Mouse (Mus musculus): ENCODE measurements around the gene Mesp2.
A peak's percentile ranks its signal among the peaks of the same experiment; 100 is the strongest.
"Not testable (repeated sequence)": the region's sequence is repeated elsewhere in the genome, so short reads cannot be mapped to it uniquely, and the experiment has no call there.

Mesp2 gene

GRCm38 (mm10) chr7:79810611-79811506 is at the start of gene Mesp2:
TSS of gene Mesp2 (plus strand) at chr7:79810727.
- peak; percentile 68 to 76 for DNase-seq

GRCm38 (mm10) chr7:79761124-79761876 is 49.2 kb upstream of the Mesp2 start:
- DNase-seq = no peak

- DNase-seq = no peak
These were observed 48.4 kb upstream of the Mesp2 start for GRCm38 (mm10) chr7:79762106-79762505.

- DNase-seq = no peak
These were observed 44.5 kb upstream of the Mesp2 start for GRCm38 (mm10) chr7:79765991-79766390.

- DNase-seq = no peak
These were observed 40.9 kb upstream of the Mesp2 start for GRCm38 (mm10) chr7:79769664-79770063.

- no peak for DNase-seq
These were observed 38.7 kb upstream of the Mesp2 start for GRCm38 (mm10) chr7:79771561-79772512.

- DNase-seq = peak; percentile 64 to 76
These were observed 29.6 kb upstream of the Mesp2 start for GRCm38 (mm10) chr7:79780647-79781626.

- no peak for DNase-seq
These were observed 28.6 kb upstream of the Mesp2 start for GRCm38 (mm10) chr7:79781826-79782515.

- DNase-seq = no peak
These were observed 28.0 kb upstream of the Mesp2 start for GRCm38 (mm10) chr7:79782516-79782855.

- peak; percentile 54 to 70 for DNase-seq
These were observed 24.2 kb upstream of the Mesp2 start for GRCm38 (mm10) chr7:79786295-79786694.

GRCm38 (mm10) chr7:79789812-79790211 is 20.7 kb upstream of the Mesp2 start:
- DNase-seq = not testable (repeated sequence)

- DNase-seq = peak in 1 of 2 experiments; percentile 43
These were observed 17.7 kb upstream of the Mesp2 start for GRCm38 (mm10) chr7:79792635-79793421.

GRCm38 (mm10) chr7:79793688-79794087 is 16.8 kb upstream of the Mesp2 start, which contains the start of gene Mesp1:
TSS of gene Mesp1 (minus strand) at chr7:79793788.
- no peak for DNase-seq

GRCm38 (mm10) chr7:79798606-79799005 is 11.9 kb upstream of the Mesp2 start:
- no peak for DNase-seq

- peak; percentile 75 to 82 for DNase-seq
These were observed 11.5 kb upstream of the Mesp2 start for GRCm38 (mm10) chr7:79799048-79799447.

GRCm38 (mm10) chr7:79799506-79799905 is 11.0 kb upstream of the Mesp2 start:
- no peak for DNase-seq

- DNase-seq = no peak
These were observed 10.2 kb upstream of the Mesp2 start for GRCm38 (mm10) chr7:79800336-79800735.

GRCm38 (mm10) chr7:79801391-79801790 is 9.1 kb upstream of the Mesp2 start:
- DNase-seq = peak; percentile 73 to 76

GRCm38 (mm10) chr7:79802037-79802436 is 8.5 kb upstream of the Mesp2 start:
- DNase-seq = peak; percentile 42 to 64

GRCm38 (mm10) chr7:79803887-79804286 is 6.6 kb upstream of the Mesp2 start:
- peak; percentile 50 to 68 for DNase-seq
